Mouse (Mus musculus): ENCODE data around the gene Ccnk. TPM values are rescaled to one million over a fixed set of nuclear protein-coding genes. Genes with fewer than 3 reads are reported as not detected.

Gene Ccnk
- total RNA-seq, 2 experiments from 2014 or later, result 7.8 to 84.0 TPM

GRCm38 (mm10) chr12:108178331-108179245 is 791 bp upstream of the Ccnk start:
- peak; percentile 64 for ATAC-seq (replicated peaks; ENCODE audit: low FRiP score, low TSS enrichment, poor library complexity, severe bottlenecking)

GRCm38 (mm10) chr12:108179246-108179320 is 296 bp upstream of the Ccnk start, which contains the start of gene Setd3:
Gene Setd3, minus strand, starts transcription at chr12:108179314.
- ATAC-seq (replicated peaks; ENCODE audit: low FRiP score, low TSS enrichment, poor library complexity, severe bottlenecking), result no peak

- no peak for ATAC-seq (replicated peaks; ENCODE audit: low FRiP score, low TSS enrichment, poor library complexity, severe bottlenecking)
Measured at GRCm38 (mm10) chr12:108181716-108182115, 2.3 kb downstream of the Ccnk start.

- ATAC-seq (replicated peaks; ENCODE audit: low FRiP score, low TSS enrichment, poor library complexity, severe bottlenecking), result no peak
Measured at GRCm38 (mm10) chr12:108187541-108188091, 8.2 kb downstream of the Ccnk start.

- no peak for ATAC-seq (replicated peaks; ENCODE audit: low FRiP score, low TSS enrichment, poor library complexity, severe bottlenecking)
Measured at GRCm38 (mm10) chr12:108193878-108194277, 14.5 kb downstream of the Ccnk start.

GRCm38 (mm10) chr12:108195761-108196160 is 16.4 kb downstream of the Ccnk start:
- ATAC-seq (replicated peaks; ENCODE audit: low FRiP score, low TSS enrichment, poor library complexity, severe bottlenecking), result no peak

- no peak for ATAC-seq (replicated peaks; ENCODE audit: low FRiP score, low TSS enrichment, poor library complexity, severe bottlenecking)
Measured at GRCm38 (mm10) chr12:108198447-108198846, 19.1 kb downstream of the Ccnk start.

GRCm38 (mm10) chr12:108200094-108200493 is 20.7 kb downstream of the Ccnk start:
- ATAC-seq (replicated peaks; ENCODE audit: low FRiP score, low TSS enrichment, poor library complexity, severe bottlenecking), result no peak

- ATAC-seq (replicated peaks; ENCODE audit: low FRiP score, low TSS enrichment, poor library complexity, severe bottlenecking), result no peak
Measured at GRCm38 (mm10) chr12:108203895-108204294, 24.5 kb downstream of the Ccnk start.

- ATAC-seq (replicated peaks; ENCODE audit: low FRiP score, low TSS enrichment, poor library complexity, severe bottlenecking), result no peak
Measured at GRCm38 (mm10) chr12:108204978-108205377, 25.6 kb downstream of the Ccnk start.

- ATAC-seq (replicated peaks; ENCODE audit: low FRiP score, low TSS enrichment, poor library complexity, severe bottlenecking), result peak; percentile 70
Measured at GRCm38 (mm10) chr12:108206641-108207040, 27.3 kb downstream of the Ccnk start.

GRCm38 (mm10) chr12:108208216-108208615 is 28.8 kb downstream of the Ccnk start:
- no peak for ATAC-seq (replicated peaks; ENCODE audit: low FRiP score, low TSS enrichment, poor library complexity, severe bottlenecking)

GRCm38 (mm10) chr12:108208726-108209438 is 29.5 kb downstream of the Ccnk start:
- peak; percentile 69 for ATAC-seq (replicated peaks; ENCODE audit: low FRiP score, low TSS enrichment, poor library complexity, severe bottlenecking)

GRCm38 (mm10) chr12:108210623-108211022 is 31.2 kb downstream of the Ccnk start:
- no peak for ATAC-seq (replicated peaks; ENCODE audit: low FRiP score, low TSS enrichment, poor library complexity, severe bottlenecking)

- no peak for ATAC-seq (replicated peaks; ENCODE audit: low FRiP score, low TSS enrichment, poor library complexity, severe bottlenecking)
Measured at GRCm38 (mm10) chr12:108212071-108212470, 32.7 kb downstream of the Ccnk start.

GRCm38 (mm10) chr12:108212476-108212875 is 33.1 kb downstream of the Ccnk start:
- no peak for ATAC-seq (replicated peaks; ENCODE audit: low FRiP score, low TSS enrichment, poor library complexity, severe bottlenecking)

GRCm38 (mm10) chr12:108213090-108214041 is 34.0 kb downstream of the Ccnk start:
- no peak for ATAC-seq (replicated peaks; ENCODE audit: low FRiP score, low TSS enrichment, poor library complexity, severe bottlenecking)

- no peak for ATAC-seq (replicated peaks; ENCODE audit: low FRiP score, low TSS enrichment, poor library complexity, severe bottlenecking)
Measured at GRCm38 (mm10) chr12:108215090-108215489, 35.7 kb downstream of the Ccnk start.

- ATAC-seq (replicated peaks; ENCODE audit: low FRiP score, low TSS enrichment, poor library complexity, severe bottlenecking), result no peak
Measured at GRCm38 (mm10) chr12:108216611-108217370, 37.4 kb downstream of the Ccnk start.
